Mouse (Mus musculus) MEL-GATA-1-ER (cell line): ENCODE data around the gene Zfp981.
"Not testable (repeated sequence)": the region's sequence is repeated elsewhere in the genome, so short reads cannot be mapped to it uniquely, and the experiment has no call there.

Source experiments
- DNase-seq: peaks from one replicate; pipeline ENCODE4 v3.0.0-alpha.2; 2012; ENCODE audit warnings: low read depth; ENCODE audit errors: extremely low read depth

Zfp981 gene

DNA sequence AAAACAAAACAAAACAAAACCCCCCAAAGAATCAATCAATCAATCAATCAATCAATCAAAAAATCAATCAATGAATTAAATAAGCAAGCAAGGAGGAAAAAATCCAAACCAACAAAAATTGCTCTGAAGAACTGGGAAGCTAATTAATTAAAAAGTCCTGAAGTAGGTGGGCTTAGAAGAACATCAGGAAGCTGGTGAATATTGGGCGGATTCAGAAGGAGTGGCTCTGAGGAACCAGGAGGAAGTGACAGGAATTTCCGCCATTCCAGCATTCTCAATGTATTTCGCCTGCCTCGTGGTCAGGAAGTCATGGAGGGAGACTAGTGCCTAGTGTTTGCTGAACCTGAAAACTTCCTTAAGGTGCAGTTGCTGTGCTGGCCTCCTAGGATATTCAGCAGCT is at the start of gene Zfp981:
Gene Zfp981 (plus strand): TSS at position 301 of the 400 bp plus-strand sequence.
- DNase-seq, result not testable (repeated sequence)

GRCm38 (mm10) chr4:146452576-146452975 is 49.3 kb upstream of the Zfp981 start:
- DNase-seq, result not testable (repeated sequence)

- not testable (repeated sequence) for DNase-seq
Measured at GRCm38 (mm10) chr4:146454170-146454569, 47.7 kb upstream of the Zfp981 start.

DNA sequence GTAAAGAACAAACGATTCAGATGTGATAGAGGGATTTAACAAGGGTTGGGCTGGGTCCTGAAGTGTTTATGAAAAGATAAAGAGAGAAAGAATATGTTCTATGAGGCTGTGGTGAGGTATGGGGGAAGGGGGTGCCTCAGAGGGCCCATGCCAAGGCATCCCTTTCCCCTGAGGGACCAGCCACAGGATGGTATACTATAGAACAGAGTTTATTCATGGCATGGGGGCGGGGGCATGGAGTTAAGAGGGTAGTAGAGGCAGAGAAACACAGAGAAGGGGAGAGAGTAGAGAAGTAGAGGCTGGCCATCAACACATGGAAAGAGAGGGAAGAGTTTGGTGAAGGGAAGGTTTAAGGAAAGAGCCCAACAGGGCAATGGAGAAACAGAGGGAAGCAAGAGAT is 46.9 kb upstream of the Zfp981 start:
- no peak for DNase-seq

DNA sequence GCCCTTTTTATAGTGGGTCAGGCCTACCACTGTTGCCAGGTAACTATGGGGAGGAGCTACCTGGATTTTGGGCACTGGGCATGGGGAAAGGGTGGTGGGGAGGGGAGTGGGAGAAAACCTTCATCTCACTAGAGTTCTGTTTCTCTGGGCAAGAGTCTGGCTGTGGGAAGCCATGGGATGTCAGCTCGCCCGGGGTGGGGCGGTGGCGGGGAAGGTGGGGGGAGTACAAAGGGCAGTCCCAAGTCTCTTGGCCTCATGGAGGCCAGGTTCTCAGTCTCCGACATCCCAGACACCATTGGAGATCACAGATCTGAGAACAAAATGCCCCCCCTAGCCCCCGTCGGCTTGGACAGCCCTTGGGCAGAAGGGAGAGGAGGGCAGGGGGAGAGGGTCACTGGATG is 46.5 kb upstream of the Zfp981 start:
- no peak for DNase-seq

- no peak for DNase-seq
Measured at GRCm38 (mm10) chr4:146456061-146456726, 45.6 kb upstream of the Zfp981 start.

DNA sequence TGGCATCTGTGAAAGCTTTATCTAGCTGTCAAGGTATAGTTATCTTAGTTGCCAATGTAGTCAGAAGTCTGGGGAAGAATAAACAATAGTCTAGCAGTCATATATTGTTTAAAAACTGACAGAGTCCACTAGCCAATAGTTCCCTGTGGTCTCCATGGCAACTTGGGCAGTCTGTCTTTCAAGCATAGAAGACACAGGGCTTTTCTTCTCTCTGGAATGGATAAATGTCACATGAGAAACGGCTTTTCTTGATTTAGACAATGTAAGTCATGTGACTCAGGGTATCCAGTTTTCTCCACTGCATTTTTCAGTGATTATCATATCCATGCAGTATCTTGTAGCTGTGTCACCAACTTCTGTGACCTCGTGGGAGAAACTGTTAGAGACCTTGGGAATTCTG is 44.7 kb upstream of the Zfp981 start:
- no peak for DNase-seq

DNA sequence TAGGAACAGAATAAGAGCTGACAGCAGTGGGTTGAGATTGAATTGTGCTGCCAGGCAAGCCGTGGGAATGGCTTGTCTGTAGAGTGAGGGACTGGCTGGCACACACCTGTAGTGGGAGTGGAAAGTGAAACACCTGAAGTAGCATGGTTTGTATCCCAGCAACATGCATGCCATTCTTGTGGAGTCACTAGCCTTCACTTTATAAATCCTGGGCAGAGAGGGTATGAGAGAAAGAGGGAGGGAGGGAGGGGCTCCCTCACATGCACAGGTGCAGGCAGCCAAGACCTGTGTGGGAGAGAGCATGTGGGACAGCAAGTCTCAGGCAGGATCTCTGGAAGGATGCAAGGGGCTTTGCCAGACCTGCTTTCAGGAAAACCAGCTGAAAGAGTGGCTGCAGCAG is 44.1 kb upstream of the Zfp981 start:
- DNase-seq, result no peak

- DNase-seq, result not testable (repeated sequence)
Measured at GRCm38 (mm10) chr4:146459822-146460221, 42.0 kb upstream of the Zfp981 start.

DNA sequence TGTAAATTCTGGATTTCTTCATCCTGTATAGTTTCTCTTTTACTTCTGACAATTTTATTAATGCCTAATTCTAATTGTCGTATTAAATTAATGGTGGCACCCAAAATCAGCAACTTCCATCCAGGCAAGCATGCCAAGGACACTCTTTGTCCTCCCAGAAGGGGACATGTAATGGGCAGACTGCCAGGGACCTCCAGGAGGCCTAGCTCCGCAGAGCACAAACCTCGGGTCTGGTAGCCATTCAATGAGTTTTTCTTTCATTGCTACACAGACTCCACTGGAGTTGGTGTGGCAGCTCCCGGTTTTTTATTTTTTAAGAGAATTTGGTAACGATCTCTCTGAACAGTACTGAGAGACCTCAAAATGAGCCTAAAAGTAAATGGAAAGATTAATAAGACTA is 41.1 kb upstream of the Zfp981 start:
- DNase-seq, result not testable (repeated sequence)

- not testable (repeated sequence) for DNase-seq
Measured at GRCm38 (mm10) chr4:146463649-146464351, 38.0 kb upstream of the Zfp981 start.

GRCm38 (mm10) chr4:146469984-146470383 is 31.8 kb upstream of the Zfp981 start:
- not testable (repeated sequence) for DNase-seq

DNA sequence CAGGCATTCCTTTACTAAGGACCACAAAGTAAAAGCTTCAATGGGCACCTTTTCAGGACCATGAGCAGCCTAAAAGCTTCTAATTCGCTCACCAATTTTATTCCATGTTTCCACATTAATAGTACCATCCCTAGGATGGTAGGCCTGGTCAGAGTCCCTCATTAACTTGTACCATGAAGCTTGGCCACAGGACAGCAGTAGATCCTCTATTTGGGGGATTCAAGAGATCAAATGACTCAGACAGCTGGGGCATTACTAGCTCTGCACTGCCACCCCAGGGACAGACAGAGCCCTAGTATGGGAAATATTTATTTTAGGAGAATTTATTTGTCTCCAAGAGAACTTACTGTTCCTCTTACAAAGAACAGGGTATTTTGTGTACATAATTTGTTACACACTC is 27.6 kb upstream of the Zfp981 start:
- not testable (repeated sequence) for DNase-seq

GRCm38 (mm10) chr4:146474716-146475676 is 26.8 kb upstream of the Zfp981 start:
- DNase-seq, result not testable (repeated sequence)

DNA sequence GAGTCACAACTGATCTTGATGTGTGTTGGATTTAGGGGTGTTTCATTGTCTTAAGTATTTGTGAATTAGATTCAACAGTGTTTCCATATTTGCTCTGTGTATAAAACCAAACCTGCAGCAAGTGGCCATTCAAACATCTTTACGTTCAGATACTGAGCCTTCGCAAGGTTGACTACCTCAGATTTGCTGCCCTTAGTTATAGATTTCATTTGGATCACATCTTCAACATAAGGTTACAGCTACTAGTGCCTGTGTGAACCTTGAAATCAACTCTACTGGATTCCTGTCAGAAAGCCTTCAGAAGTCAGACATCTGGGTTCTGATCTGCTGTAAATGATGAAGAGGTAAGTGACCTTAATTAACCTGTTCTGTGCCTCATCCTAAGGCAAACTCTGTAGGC is 25.6 kb upstream of the Zfp981 start:
- not testable (repeated sequence) for DNase-seq

GRCm38 (mm10) chr4:146476959-146477358 is 24.9 kb upstream of the Zfp981 start:
- DNase-seq, result not testable (repeated sequence)

DNA sequence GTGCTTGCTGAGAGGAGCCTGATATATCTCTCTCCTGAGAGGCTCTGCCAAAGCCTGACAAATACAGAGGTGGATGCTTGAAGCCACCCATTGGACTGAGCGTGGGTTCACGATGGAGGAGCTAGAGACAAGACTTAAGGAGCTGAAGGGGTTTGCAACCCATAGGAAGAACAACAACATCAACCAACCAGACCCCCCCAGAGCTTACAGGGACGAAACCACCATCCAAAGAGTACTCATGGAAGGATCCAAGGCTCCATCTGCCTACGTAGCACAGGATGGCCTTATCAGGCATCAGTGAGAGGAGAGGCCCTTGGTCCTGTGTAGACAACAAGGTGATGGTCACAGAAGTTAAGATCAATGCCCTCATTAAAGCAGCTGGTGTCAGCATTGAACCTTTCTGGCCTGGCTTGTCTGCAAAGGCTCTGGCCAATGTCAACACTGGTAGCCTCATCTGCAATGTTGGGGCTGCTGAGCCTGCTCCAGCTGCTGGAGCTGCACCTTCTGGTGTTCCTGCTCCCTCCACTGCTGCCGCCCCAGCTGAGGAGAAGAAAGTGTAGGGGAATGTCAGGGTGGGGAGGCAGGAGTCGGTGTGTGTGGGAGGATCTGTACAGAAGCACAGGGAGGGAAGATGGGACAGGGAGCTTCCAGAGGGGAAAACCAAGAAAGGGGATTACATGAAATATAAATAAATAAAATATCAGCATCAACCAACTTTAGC is 21.3 kb upstream of the Zfp981 start:
- not testable (repeated sequence) for DNase-seq

DNA sequence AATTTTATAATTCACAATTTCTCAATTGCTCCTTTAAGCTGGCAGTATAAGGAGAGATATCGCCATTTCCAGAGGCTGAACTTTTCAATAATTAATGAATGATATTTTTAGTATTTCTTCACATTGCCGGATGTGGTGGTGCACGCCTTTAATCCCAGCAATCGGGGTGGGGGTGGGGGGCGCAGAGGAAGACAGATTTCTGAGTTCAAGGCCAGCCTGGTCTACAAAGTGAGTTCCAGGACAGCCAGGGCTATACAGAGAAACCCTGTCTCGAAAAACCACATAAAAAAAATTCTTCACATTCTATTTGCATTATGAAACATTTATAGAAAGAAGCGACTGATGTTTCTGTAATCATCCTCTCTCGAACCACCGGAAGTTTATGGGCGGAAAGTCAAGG is 19.3 kb upstream of the Zfp981 start:
- not testable (repeated sequence) for DNase-seq

GRCm38 (mm10) chr4:146483571-146484280 is 18.1 kb upstream of the Zfp981 start:
- not testable (repeated sequence) for DNase-seq

- not testable (repeated sequence) for DNase-seq
Measured at GRCm38 (mm10) chr4:146484676-146485075, 17.2 kb upstream of the Zfp981 start.
